Mouse (Mus musculus) bone marrow, adult 2 months (tissue): Measurements from ENCODE around the gene Angptl4. TPM values are rescaled to one million over a fixed set of nuclear protein-coding genes. Genes with fewer than 3 reads are reported as not detected.

Experiments used
- H3K27ac ChIP-seq: fragments of 200-500 bp; 2 replicates; pipeline ENCODE4 v1.5.1; 2012; ENCODE audit warnings: low read depth, mild to moderate bottlenecking, control low read depth, inconsistent platforms, low read length; ENCODE audit not compliant: control insufficient read depth, poor library complexity, insufficient read depth
- H3K4me1 ChIP-seq: fragments of 200-500 bp; 2 replicates; pipeline ENCODE4 v1.6.1; 2011; ENCODE audit warnings: low read length; ENCODE audit not compliant: control insufficient read depth, insufficient read depth
- H3K4me3 ChIP-seq: fragments of 200-500 bp; replicated peaks from 2 replicates; pipeline ENCODE3; 2011; ENCODE audit warnings: mild to moderate bottlenecking, low read depth, low read length, control low read depth; ENCODE audit not compliant: control insufficient read depth
- CTCF ChIP-seq: fragments of 200-500 bp; IDR thresholded peaks from 2 replicates; pipeline ENCODE4 v1.5.1; 2011; ENCODE audit warnings: low read length, control low read depth; ENCODE audit not compliant: control insufficient read depth, insufficient read depth
- POLR2A ChIP-seq: fragments of 200-500 bp; IDR thresholded peaks from 2 replicates; pipeline ENCODE4 v1.6.1; 2011; ENCODE audit warnings: low read depth, mild to moderate bottlenecking, control low read depth, low read length, borderline replicate concordance; ENCODE audit not compliant: control insufficient read depth
- WGBS: fragments of 180-500 bp; shearing (Covaris S2); methylation state at CpG from one replicate; pipeline ENCODE4 v1.1.7; 2018; 5-methylcytosine and 5-hydroxymethylcytosine counted together
- polyA plus RNA-seq: library from polyadenylated mRNA; stranded (reverse); fragments of >200 nt; gene quantifications from 2 replicates; pipeline ENCODE4 v1.2.4, GENCODE M21; 2011; ENCODE audit warnings: low replicate concordance; ENCODE audit not compliant: missing spikeins, insufficient read depth, insufficient read length

Angptl4 gene
- polyA plus RNA-seq, 1 experiment = 7.4 TPM

- Histone ChIP-seq H3K4me1 (peaks cover 1% of the 10 kb centered on the region; the same call in 1 of the 2 replicates), H3K4me3 (no peak overlapping the region), H3K27ac (no peak overlapping the region)
- 80% methylated on average over 3 of the region's 3 CpGs for WGBS
- TF ChIP-seq CTCF = no peak
- TF ChIP-seq POLR2A = no peak
Measured at GRCm38 (mm10) chr17:33756108-33756790, 25.4 kb downstream of the Angptl4 start.

GRCm38 (mm10) chr17:33755418-33756107 is 26.1 kb downstream of the Angptl4 start:
- Histone ChIP-seq H3K4me1 (peaks cover 1% of the 10 kb centered on the region; the same call in 1 of the 2 replicates), H3K4me3 (no peak overlapping the region), H3K27ac (no peak overlapping the region)
- no peak for TF ChIP-seq CTCF
- TF ChIP-seq POLR2A = no peak
- WGBS = 81% methylated on average over 10 of the region's 10 CpGs

GRCm38 (mm10) chr17:33754656-33755055 is 27.0 kb downstream of the Angptl4 start:
- TF ChIP-seq CTCF = no peak
- no peak for TF ChIP-seq POLR2A
- H3K27ac ChIP-seq = no peak overlapping the region
- 89% methylated on average over 1 of the region's 1 CpGs for WGBS
- H3K4me3 ChIP-seq = no peak overlapping the region
- peaks cover 1% of the 10 kb centered on the region; the same call in 1 of the 2 replicates for H3K4me1 ChIP-seq

GRCm38 (mm10) chr17:33752297-33752696 is 29.3 kb downstream of the Angptl4 start:
- H3K4me1 ChIP-seq = no peaks in the 10 kb centered on the region
- no peak overlapping the region for H3K4me3 ChIP-seq
- WGBS = 91% methylated on average over 2 of the region's 2 CpGs
- H3K27ac ChIP-seq = no peak overlapping the region
- no peak for TF ChIP-seq CTCF
- TF ChIP-seq POLR2A = no peak

GRCm38 (mm10) chr17:33751181-33751580 is 30.4 kb downstream of the Angptl4 start:
- no peak overlapping the region for H3K27ac ChIP-seq
- no peaks in the 10 kb centered on the region for H3K4me1 ChIP-seq
- TF ChIP-seq POLR2A = no peak
- no peak for TF ChIP-seq CTCF
- no peak overlapping the region for H3K4me3 ChIP-seq

GRCm38 (mm10) chr17:33749451-33749850 is 32.2 kb downstream of the Angptl4 start:
- no peak overlapping the region for H3K4me3 ChIP-seq
- WGBS = 96% methylated on average over 5 of the region's 5 CpGs
- H3K27ac ChIP-seq = no peak overlapping the region
- no peaks in the 10 kb centered on the region for H3K4me1 ChIP-seq
- no peak for TF ChIP-seq CTCF
- no peak for TF ChIP-seq POLR2A

GRCm38 (mm10) chr17:33746011-33746410 is 35.6 kb downstream of the Angptl4 start:
- 42% methylated on average over 2 of the region's 2 CpGs for WGBS
- Histone ChIP-seq H3K27ac (no peak overlapping the region), H3K4me1 (no peaks in the 10 kb centered on the region), H3K4me3 (no peak overlapping the region)
- TF ChIP-seq CTCF (peak; percentile 49), POLR2A (no peak)

GRCm38 (mm10) chr17:33744686-33745384 is 36.8 kb downstream of the Angptl4 start:
- 79% methylated on average over 5 of the region's 5 CpGs for WGBS
- Histone ChIP-seq H3K4me1 (no peaks in the 10 kb centered on the region), H3K4me3 (no peak overlapping the region), H3K27ac (no peak overlapping the region)
- TF ChIP-seq POLR2A (no peak), CTCF (no peak)
